Mouse (Mus musculus) neural tube, embryonic 15.5 days (tissue): ENCODE measurements around the gene Tmeff2. TPM values are rescaled to one million over a fixed set of nuclear protein-coding genes. Genes with fewer than 3 reads are reported as not detected.

Experiments used
- ATAC-seq: fragments of 200-750 bp; cut with Nextera tagmentation; 2 replicates; pipeline ENCODE4 v1.8.0; 2017; ENCODE audit warnings: mild to moderate bottlenecking, moderate TSS enrichment, moderate library complexity; ENCODE audit not compliant: low FRiP score
- H3K27ac ChIP-seq: fragments of 300-500 bp; sonication (generic); replicated peaks from 2 replicates; pipeline ENCODE4 v1.5.1; 2015; ENCODE audit warnings: mild to moderate bottlenecking, inconsistent platforms
- H3K27me3 ChIP-seq: fragments of 300-500 bp; sonication (generic); replicated peaks from 2 replicates; pipeline ENCODE4 v1.6.1; 2015; ENCODE audit warnings: inconsistent platforms
- H3K36me3 ChIP-seq: fragments of 300-500 bp; sonication (generic); 2 replicates; pipeline ENCODE4 v1.6.1; 2015; ENCODE audit warnings: inconsistent platforms
- H3K4me1 ChIP-seq: fragments of 300-500 bp; sonication (generic); 2 replicates; pipeline ENCODE4 v1.6.1; 2015; ENCODE audit warnings: inconsistent platforms
- H3K4me2 ChIP-seq: fragments of 300-500 bp; sonication (generic); 2 replicates; pipeline ENCODE4 v1.6.1; 2015; ENCODE audit warnings: inconsistent platforms, mild to moderate bottlenecking, moderate library complexity
- H3K4me3 ChIP-seq: fragments of 300-500 bp; sonication (generic); replicated peaks from 2 replicates; pipeline ENCODE4 v1.5.1; 2015; ENCODE audit warnings: mild to moderate bottlenecking, inconsistent platforms
- H3K9ac ChIP-seq: fragments of 300-500 bp; sonication (generic); replicated peaks from 2 replicates; pipeline ENCODE4 v1.6.1; 2015; ENCODE audit warnings: mild to moderate bottlenecking, inconsistent platforms
- H3K9me3 ChIP-seq: fragments of 300-500 bp; sonication (generic); replicated peaks from 2 replicates; pipeline ENCODE4 v1.6.1; 2016; ENCODE audit warnings: inconsistent platforms
- WGBS: fragments of 180-500 bp; shearing (Covaris S2); methylation state at CpG from one replicate; pipeline ENCODE4 v1.1.7; 2015; ENCODE audit warnings: mixed read lengths; 5-methylcytosine and 5-hydroxymethylcytosine counted together
- polyA plus RNA-seq: library from polyadenylated mRNA; unstranded; fragments of >200 nt; fragmentation: Nextera tagmentation; extraction: Ambion mirVana; gene quantifications from 2 replicates; pipeline ENCODE4 v1.2.1, GENCODE M21; 2015

Tmeff2 gene
- polyA plus RNA-seq, 1 experiment from 2014 or later, result 95.3 TPM

DNA sequence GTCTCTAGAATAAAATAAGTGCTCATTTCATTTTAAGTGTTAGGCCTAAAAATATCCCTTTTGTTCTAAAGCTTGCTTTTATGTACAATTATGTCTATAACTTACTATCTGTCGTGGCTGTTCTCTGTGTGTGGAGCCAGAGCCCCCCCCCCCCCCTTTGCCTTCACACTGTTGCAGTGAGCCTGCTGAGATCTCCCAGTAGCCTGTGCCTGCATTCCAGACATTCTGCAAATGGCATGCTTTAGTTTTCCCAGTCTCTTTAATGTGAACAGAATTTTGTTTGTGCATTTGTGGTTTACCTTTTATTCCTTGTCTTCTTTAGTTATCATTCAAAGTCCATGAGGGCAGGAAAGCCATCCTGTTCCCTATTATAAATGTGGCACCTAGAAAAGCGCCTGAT is 251.6 kb downstream of the Tmeff2 start:
- no peak for ATAC-seq
- no peak overlapping the region for H3K27ac ChIP-seq
- H3K4me1 ChIP-seq, result no peaks in the 10 kb centered on the region
- no peaks in the 10 kb centered on the region for H3K27me3 ChIP-seq
- H3K4me3 ChIP-seq, result no peak overlapping the region
- no peaks in the 10 kb centered on the region for H3K36me3 ChIP-seq
- H3K4me2 ChIP-seq, result no peak overlapping the region
- no peaks in the 10 kb centered on the region for H3K9me3 ChIP-seq
- WGBS, result 46% methylated on average over 2 of the region's 2 CpGs
- H3K9ac ChIP-seq, result no peak overlapping the region

DNA sequence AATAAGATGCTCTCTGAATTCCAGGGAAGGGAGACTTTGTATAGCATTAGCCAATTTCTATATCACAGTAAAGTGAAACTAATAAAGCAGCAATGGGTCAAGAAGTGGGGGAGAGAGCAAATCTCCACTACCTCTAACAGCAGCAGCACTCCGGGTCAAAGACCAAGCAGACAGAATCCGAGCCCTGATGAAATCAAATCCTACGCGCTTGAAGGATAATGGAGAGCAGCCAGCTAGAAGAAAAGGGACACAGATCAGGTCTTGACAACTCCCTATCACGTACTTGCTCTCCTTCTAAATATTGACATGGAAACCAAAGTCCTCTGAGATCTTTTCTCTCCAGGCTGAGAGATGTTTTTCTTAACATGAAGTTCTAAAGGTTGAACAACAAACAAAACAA is 252.4 kb downstream of the Tmeff2 start:
- no peaks in the 10 kb centered on the region for H3K36me3 ChIP-seq
- no peak overlapping the region for H3K4me3 ChIP-seq
- 25% methylated on average over 5 of the region's 5 CpGs for WGBS
- no peak for ATAC-seq
- no peaks in the 10 kb centered on the region for H3K27me3 ChIP-seq
- no peak overlapping the region for H3K4me2 ChIP-seq
- H3K27ac ChIP-seq, result no peak overlapping the region
- no peaks in the 10 kb centered on the region for H3K4me1 ChIP-seq
- H3K9ac ChIP-seq, result no peak overlapping the region
- no peaks in the 10 kb centered on the region for H3K9me3 ChIP-seq

DNA sequence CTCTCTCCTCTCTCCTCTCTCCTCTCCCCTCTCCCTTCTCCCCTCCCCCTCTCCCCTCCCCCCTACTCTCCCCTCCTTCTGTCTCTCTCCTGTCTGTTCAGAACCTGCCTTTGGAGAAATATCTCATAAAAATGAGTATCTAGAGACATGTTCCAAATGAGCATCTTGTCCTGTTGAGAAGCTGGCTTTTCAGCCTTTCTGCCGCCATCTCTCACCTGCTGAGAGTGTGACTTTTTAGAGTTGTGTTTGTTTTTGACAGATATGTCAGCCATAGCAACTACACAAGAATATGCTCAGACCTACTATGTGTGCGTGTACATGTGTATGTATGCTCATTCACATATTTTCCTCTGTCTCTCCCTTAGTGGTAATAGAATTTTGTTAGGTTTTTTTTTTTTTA is 283.8 kb downstream of the Tmeff2 start:
- ATAC-seq, result no peak
- H3K27ac ChIP-seq, result no peak overlapping the region
- no peak overlapping the region for H3K4me2 ChIP-seq
- H3K9me3 ChIP-seq, result no peaks in the 10 kb centered on the region
- H3K36me3 ChIP-seq, result peaks cover 3% of the 10 kb centered on the region; the same call in 1 of the 2 replicates
- no peaks in the 10 kb centered on the region for H3K27me3 ChIP-seq
- H3K4me3 ChIP-seq, result no peak overlapping the region
- WGBS, result 84% methylated on average over 2 of the region's 2 CpGs
- H3K9ac ChIP-seq, result no peak overlapping the region
- no peaks in the 10 kb centered on the region for H3K4me1 ChIP-seq

DNA sequence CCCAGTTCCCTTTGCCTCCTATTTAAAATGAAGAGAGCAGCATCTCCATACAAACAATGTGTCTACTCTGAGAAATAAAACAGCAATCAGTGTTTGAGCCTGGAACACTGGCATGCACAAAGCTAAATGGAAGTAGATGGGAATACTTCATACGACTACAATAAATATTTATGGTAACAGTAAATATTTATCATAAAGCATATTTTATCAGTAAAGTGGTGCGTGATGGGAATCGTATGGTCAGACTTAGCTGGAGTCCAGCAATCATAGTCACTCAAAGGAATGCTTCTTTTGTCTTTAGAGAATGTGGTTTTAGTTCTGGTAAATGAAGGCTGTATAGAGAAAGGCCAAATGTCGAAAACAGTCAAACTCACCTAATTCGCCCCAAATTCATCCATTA is 288.6 kb downstream of the Tmeff2 start:
- Histone ChIP-seq H3K4me3 (no peak overlapping the region), H3K27ac (no peak overlapping the region), H3K9me3 (no peaks in the 10 kb centered on the region), H3K4me2 (no peak overlapping the region), H3K36me3 (no peaks in the 10 kb centered on the region), H3K9ac (no peak overlapping the region), H3K4me1 (no peaks in the 10 kb centered on the region), H3K27me3 (no peaks in the 10 kb centered on the region)
- 90% methylated on average over 5 of the region's 5 CpGs for WGBS
- no peak for ATAC-seq

DNA sequence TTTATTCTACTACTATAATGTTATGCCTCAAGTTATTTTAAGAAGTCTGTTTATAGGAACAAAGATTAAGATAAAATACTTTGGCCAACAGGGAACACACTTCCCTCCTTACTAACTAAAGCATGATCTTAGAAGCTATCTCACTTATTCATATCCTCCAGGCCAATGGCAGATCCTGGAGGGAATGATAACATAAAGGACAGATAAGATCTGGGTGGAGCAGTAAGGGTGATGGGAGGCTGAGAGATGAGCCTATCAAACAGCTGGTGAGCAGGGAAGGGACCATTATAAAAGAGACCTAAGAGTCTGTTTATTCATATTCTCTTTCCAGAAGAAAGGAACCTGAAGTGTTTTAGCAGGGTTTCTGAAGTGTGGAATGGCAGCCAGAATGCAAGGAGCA is 290.8 kb downstream of the Tmeff2 start:
- Histone ChIP-seq H3K4me1 (no peaks in the 10 kb centered on the region), H3K9ac (no peak overlapping the region), H3K9me3 (no peaks in the 10 kb centered on the region), H3K4me2 (no peak overlapping the region), H3K27me3 (no peaks in the 10 kb centered on the region), H3K36me3 (no peaks in the 10 kb centered on the region), H3K27ac (no peak overlapping the region), H3K4me3 (no peak overlapping the region)
- no peak for ATAC-seq

DNA sequence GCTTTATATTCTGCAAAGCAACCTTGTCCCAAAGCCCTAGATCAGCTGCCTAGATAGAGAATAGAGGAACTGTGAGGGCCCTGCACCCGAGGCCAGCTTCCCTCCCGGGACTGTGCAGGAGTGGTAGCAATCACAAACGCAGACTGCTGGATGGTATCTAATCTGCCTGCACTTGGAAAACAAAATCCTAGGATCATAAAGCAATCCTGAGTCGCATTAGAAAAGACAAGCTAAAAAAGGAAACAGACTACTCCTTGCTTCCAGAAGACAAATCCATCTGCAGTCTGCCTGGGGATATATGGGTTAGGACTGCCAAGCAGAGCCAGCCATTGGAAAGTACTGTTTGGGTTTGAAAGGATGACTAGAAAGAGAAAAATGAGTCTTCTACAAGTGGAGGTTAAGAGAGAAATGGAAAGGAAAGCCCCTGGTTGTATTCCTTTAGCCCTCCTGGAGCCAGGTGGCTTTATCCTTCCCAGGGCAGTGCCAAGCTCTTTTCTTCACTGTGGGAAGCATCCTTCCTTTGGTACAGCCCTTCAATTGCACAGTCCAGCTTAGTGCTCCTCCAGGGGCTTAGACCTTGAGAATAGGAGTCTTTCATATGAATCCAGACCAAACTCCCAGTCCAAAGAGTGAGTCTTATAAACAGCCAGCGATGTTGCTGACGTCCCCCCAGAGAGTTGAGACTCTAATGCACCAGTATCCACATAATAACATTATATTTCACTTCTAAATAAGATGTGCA is 291.6 kb downstream of the Tmeff2 start:
- no peak overlapping the region for H3K9ac ChIP-seq
- no peaks in the 10 kb centered on the region for H3K36me3 ChIP-seq
- H3K27ac ChIP-seq, result no peak overlapping the region
- no peaks in the 10 kb centered on the region for H3K4me1 ChIP-seq
- WGBS, result 46% methylated on average over 6 of the region's 6 CpGs
- H3K27me3 ChIP-seq, result no peaks in the 10 kb centered on the region
- no peak for ATAC-seq
- H3K4me3 ChIP-seq, result no peak overlapping the region
- H3K9me3 ChIP-seq, result no peaks in the 10 kb centered on the region
- no peak overlapping the region for H3K4me2 ChIP-seq

DNA sequence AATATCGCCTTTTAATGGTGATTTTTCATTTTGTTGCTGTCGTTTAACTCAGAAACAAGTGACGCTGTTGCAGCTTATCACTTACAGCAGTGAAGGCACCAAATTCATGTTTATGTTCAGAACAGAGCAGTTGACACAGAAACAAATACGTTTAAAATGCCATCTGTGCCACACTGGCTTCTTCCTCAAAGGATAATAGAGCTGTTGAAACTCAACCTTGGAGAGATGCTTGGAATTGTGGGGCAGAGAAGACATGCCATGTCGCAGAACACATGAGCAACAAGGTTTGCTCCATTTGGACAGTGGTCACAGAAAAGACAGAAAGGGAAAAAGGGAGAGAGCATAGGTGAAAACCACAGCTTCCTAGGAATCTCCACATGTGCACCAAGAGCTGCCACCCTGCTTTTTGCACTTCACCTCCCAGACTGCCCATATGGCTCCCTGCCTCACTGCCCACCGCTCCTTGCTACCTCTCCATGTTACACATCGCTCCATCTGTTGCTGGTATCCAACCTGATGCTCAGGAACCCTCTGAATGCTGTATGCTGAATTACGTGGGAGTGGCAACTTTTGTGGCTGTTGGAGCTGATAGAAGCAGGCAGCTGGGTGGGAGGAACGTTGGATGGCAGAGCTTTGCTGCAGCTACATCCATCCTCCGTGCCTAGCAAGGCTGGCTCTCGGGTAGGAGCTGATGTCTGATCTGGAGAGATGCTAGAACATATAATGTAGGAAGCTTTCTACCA is 298.8 kb downstream of the Tmeff2 start:
- Histone ChIP-seq H3K27ac (peak overlapping the region; percentile 41; the same call in 1 of the 2 replicates), H3K4me1 (no peaks in the 10 kb centered on the region), H3K27me3 (no peaks in the 10 kb centered on the region), H3K36me3 (no peaks in the 10 kb centered on the region), H3K4me2 (no peak overlapping the region), H3K9me3 (no peaks in the 10 kb centered on the region), H3K9ac (no peak overlapping the region), H3K4me3 (no peak overlapping the region)
- no peak for ATAC-seq
- WGBS, result 80% methylated on average over 11 of the region's 11 CpGs

DNA sequence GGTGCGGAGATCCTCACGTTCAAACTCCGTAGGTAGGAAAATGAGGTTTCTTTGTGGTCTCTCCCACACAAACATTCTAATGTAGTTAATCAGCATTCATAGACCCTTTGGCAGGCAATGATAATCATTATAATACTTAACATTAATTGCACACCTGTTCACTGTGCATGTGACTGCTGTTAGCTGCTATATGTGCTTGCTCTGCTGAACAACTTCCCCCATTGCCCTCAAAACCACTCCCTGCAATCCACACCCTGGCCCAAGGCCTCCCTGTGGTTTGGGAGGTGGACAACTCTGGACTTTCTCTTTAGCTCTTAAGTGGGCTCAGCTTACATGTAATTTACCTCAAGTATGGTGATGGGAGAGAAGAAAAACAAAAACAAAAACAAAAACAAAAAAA is 299.5 kb downstream of the Tmeff2 start:
- Histone ChIP-seq H3K9me3 (no peaks in the 10 kb centered on the region), H3K4me1 (no peaks in the 10 kb centered on the region), H3K27me3 (no peaks in the 10 kb centered on the region), H3K36me3 (no peaks in the 10 kb centered on the region), H3K9ac (no peak overlapping the region), H3K4me2 (no peak overlapping the region), H3K27ac (no peak overlapping the region), H3K4me3 (no peak overlapping the region)
- ATAC-seq, result no peak
- WGBS, result 70% methylated on average over 3 of the region's 3 CpGs

DNA sequence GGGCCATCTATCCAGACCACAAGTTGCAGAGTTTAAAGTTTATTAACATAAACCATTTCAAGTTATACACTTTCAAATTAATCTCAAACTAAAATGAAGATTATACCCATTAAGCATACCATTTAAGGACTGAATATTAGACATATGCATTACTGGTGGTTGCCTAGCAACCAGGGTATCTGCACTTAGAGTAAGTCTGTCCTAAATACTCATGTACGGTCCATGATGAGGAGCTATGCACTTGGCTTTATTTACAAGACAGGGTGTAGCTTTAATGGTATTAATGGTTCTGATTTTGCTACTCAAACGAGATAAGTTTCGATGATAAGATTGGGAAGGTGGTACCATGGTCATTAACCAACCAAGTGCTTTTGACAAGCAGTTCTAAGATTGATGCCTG is 315.2 kb downstream of the Tmeff2 start:
- ATAC-seq, result no peak
- 78% methylated on average over 3 of the region's 3 CpGs for WGBS
- no peaks in the 10 kb centered on the region for H3K9me3 ChIP-seq
- H3K36me3 ChIP-seq, result no peaks in the 10 kb centered on the region
- no peak overlapping the region for H3K4me2 ChIP-seq
- no peak overlapping the region for H3K4me3 ChIP-seq
- H3K9ac ChIP-seq, result no peak overlapping the region
- no peaks in the 10 kb centered on the region for H3K27me3 ChIP-seq
- H3K4me1 ChIP-seq, result peaks cover 6% of the 10 kb centered on the region; the same call in 1 of the 2 replicates
- no peak overlapping the region for H3K27ac ChIP-seq

DNA sequence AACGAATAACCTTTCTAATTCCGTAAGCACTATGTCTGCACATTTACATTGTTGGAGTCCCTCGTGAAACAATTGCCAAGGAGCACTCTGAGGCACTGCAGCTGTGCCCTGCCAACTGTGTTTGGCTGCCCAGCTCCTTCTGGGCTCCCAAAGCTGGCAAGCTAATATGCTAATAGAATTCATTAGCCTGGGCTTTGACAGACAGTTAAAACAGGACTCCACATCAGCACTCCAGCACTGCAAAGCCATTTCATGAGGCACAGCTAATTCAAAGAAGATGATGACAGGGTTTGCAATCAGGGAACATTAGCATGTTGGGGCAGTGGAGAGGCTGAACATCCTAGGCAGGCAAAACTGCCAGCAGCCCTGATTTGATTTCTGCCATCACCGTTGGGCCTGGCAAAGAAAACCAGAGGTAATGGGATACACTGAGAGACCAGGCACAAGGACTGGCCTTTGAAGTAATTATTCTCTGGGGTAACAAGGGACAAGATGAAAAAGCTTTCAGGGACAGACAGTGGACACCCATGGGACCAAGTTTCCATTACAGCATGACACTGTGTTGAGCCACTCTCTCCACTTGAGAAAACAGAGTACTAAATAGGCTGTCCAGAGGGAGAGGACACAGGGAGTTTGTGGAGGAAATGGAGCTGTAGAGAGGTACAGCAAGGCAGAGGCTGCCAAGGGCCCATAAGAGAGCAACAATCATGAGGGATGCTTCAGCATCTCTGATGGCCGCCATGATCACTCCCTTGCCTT is 316.0 kb downstream of the Tmeff2 start:
- no peaks in the 10 kb centered on the region for H3K36me3 ChIP-seq
- H3K27me3 ChIP-seq, result no peaks in the 10 kb centered on the region
- H3K4me2 ChIP-seq, result no peak overlapping the region
- H3K9ac ChIP-seq, result no peak overlapping the region
- 36% methylated on average over 5 of the region's 5 CpGs for WGBS
- H3K4me1 ChIP-seq, result peaks cover 6% of the 10 kb centered on the region; the same call in 1 of the 2 replicates
- H3K9me3 ChIP-seq, result no peaks in the 10 kb centered on the region
- H3K27ac ChIP-seq, result 0 out of 2 replicates have a peak overlapping the region, but pooled peaks have one; percentile 5
- H3K4me3 ChIP-seq, result no peak overlapping the region
- ATAC-seq, result peak; percentile 51; the same call in 1 of the 2 replicates

DNA sequence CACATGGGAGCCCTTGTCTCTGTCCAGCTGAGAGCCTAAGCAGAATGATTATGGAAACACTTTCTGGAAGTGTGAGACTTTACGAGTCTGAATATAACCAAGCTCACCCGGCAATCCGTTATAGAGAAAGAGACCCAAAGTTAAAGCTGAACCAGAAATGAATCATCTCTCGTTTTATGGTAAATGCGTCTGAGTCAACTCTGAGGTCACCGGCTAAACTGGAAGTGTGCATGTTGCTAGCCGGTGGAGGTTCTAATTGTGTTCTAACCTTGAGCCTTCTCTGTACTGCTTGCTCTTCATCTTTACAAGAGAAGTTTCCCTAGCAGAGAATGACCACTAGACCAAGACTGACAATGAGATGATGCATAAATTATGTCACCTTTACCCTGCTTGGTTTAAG is 316.8 kb downstream of the Tmeff2 start:
- Histone ChIP-seq H3K27ac (no peak overlapping the region), H3K4me1 (peaks cover 6% of the 10 kb centered on the region; the same call in 1 of the 2 replicates), H3K36me3 (no peaks in the 10 kb centered on the region), H3K27me3 (no peaks in the 10 kb centered on the region), H3K9ac (no peak overlapping the region), H3K9me3 (no peaks in the 10 kb centered on the region), H3K4me2 (no peak overlapping the region), H3K4me3 (no peak overlapping the region)
- ATAC-seq, result no peak
- 83% methylated on average over 7 of the region's 7 CpGs for WGBS
